Mouse (Mus musculus): ENCODE measurements around the gene Gm21958.
"Not testable (repeated sequence)": the region's sequence is repeated elsewhere in the genome, so short reads cannot be mapped to it uniquely, and the experiment has no call there.

Gm21958 gene

DNA sequence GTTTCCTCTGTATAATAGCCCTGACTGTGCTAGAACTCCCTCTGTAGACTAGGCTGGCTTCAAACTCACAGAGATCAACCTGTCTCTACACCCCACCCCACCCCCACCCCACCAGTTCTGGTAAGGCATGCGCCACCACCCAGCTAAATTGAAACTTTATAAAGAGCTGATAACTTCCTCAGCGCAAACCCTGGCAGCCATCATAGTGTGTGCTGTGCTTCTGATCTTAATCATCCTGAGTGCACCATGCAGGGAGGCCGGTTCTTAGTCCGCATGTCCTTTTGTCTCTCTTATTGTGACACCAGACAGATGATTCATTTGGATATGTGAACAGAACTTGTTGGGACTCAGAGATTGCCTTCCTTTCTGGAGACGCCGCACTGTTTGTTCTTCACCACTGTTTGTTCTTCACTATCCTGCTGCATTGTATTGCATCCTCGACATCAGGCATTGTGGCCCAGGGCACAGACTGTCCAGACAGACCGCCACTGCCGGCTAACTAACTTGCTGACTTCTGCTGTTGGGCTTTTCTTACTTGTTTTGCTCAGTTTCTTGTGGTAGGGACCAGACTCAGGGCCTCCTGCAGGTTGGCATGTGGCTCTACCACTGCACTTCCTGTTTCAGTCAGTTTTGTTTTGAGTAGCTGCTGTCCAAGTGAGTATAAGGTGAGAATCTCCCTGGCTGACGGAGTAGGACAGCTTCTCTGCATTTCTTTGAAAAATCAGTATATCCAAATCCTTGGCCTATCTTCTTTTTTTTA lies 9.8 kb upstream of the Gm21958 start:
- no peak for DNase-seq (ENCODE audit: low read depth)

DNA sequence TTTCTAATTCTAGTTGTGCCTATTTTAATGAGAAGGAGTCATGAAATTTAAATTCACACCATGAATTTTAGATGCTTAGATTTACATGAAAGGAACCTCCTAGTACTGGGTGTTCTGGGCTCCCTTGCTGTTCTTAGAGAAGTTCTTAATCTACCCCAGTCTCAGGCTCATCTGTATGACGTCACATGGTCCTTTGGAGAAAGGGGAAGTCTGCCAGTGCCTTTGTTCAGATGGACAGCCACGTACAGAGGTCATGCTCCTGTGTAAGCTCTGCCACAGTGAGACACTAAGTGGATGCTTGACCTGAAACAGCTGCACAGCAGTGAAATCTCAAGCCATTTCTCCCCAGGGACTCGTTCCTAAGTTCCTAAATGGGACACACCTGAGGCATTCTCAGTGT lies 4.8 kb upstream of the Gm21958 start:
- DNase-seq (ENCODE audit: low read depth) = no peak

DNA sequence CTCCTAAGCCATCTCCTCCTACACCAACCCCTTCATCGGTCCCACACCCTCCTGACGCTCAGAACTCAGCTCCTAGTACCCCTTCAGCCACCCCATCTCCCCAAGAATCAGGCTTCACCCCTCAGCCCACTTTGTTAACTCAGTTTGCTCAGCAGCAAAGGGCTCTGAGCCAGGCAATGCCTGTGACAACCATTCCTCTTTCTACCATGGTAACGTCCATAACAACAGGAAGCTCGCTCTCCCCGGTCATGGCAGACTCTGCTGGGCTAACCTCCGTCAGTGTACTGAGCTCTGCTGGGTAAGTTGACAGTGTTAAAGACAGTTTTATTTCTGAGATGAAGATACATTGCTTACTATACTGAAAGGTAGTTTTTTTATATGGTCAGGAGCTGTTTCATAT lies 3.2 kb upstream of the Gm21958 start:
- no peak for DNase-seq (ENCODE audit: low read depth)

DNA sequence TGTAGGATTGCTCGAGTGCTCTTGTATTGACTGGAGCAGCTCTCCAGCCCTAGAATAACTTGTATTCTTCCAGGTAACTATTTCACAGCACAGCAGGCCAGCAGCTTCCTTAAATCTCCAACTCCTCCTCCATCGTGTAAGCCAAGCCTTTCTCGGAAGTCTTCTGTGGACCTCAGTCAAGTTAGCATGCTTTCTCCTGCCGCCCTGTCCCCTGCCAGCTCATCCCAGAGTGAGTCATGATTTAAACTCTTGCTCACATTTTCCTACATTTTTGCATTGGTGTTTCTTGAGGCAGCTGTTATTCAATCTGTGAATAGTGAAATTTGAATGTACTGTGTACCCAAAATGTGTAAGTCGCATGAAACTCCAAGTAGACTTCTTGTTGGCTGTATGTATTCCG lies 1.3 kb upstream of the Gm21958 start:
- no peak for DNase-seq (ENCODE audit: low read depth)

DNA sequence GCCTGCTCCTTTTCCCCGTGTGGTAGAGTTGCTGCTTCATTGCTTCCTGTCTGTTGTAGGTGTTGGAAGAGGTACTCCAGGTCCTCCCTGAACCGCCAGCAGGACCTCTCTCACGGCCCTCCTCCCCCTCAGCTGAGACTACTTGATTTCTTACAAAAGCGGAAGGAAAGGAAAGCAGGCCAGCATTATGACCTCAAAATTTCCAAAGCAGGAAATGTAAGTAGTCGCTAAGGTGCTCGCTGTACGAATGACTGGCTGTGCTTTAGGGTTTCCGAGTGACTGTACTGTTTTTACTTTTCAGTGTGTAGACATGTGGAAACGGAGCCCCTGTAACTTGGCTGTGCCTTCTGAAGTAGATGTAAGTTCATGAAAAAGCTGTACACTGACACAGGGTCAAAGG lies 5.2 kb downstream of the Gm21958 start:
- no peak for DNase-seq (ENCODE audit: low read depth)

DNA sequence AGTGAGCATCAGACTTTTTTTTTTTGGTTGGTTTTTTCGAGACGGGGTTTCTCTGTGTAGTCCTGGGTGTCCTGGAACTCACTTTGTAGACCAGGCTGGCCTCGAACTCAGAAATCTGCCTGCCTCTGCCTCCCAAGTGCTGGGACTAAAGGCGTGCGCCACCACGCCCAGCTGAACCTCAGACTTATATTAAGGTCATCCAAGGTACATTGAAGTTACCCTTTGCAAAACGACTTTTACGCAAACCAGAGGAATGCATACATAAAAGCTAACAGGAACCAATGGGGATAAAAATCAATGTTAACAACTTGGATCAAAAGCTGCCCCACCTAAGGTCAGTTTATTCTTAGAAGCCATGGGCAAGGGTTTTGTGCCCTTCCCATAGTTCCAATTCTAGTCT lies 10.0 kb downstream of the Gm21958 start:
- not testable (repeated sequence) for DNase-seq (ENCODE audit: low read depth)

DNA sequence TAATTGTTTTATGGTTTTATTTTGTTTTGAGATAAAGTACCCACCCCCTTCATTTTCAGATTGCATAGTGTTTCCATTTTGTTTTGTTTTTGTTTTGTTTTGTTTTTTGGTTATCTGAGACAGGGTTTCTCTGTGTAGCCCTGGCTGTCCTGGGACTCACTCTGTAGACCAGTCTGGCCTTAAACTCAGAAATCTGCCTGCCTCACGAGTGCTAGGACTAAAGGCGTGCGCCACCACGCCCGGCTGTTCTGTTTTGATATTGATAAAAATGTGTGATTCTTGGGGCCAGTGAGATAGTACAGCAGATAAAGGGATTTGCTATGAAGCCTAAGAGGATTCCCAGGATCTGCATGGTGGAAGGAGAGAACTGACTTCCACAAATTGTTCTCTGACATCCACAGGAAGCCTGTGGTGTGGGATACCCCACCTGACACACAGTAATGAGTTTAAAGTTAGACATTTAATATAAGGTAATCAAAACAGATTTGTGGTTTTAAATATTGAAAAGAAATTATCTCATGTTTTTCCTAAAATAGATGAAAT lies 14.3 kb downstream of the Gm21958 start:
- no peak for DNase-seq (ENCODE audit: low read depth)

DNA sequence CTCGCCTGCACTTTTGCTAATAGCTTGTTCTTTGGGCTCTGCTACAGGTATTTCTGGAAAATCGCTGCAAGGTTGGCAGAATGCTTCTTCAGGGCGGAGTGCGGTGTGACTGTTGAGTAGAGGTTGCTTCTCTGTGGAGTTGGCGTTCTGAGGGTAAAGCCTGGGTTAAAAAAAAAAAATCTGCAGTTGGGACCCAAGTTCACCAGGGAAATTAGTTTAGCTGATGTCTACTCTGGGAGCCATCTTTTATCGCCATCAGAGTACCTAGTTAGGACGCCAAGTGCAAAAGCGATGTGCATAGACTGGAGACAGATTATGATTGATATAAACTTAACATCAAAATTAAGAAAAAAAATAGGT lies 21.1 kb downstream of the Gm21958 start:
- DNase-seq (ENCODE audit: low read depth) = no peak

DNA sequence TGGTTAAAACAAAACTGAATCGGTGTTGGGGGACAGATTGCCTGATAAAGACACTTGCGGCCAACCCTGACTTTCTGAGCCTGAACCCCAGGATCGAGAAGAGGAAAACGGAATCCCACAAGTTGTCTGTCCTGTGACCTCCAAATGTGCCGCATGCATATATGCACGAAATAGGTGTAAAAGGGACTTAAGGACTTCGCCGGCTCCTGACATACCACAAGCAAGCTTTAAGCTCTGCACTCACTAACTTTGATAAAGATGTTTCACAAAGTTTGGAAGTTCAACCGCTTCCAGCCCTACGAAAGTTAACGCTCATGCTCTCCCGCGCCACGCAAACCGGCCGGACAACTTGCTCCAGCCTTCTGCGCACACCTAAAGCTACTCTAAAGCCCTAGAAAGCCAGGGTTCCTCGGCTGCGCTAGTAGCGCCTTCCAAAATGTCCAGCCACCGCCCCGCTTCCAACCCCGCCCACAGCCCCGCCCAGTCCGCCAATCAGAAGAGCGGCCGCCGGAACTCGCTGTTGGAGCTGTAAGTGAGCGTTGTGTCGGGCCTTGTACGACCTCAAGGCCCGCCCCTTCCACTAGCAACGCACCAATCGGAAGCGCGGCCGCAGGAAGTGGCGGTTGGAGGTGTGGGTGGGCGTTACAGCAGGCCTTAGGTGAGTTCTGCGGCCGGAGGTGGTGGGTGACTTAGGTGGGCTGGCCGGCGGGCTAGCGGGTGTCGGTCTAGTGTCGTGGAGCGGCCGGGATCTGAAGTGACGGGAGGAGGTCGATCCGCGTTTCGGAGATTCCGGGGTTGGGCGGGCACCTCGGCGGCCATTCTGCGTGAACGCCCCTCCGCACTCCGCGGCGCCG lies 21.7 kb downstream of the Gm21958 start, which contains the start of gene Supt20:
Gene Supt20 (plus strand): TSS at position 606 of the 854 bp plus-strand sequence.
- peak; percentile 83 for DNase-seq (ENCODE audit: low read depth)

DNA sequence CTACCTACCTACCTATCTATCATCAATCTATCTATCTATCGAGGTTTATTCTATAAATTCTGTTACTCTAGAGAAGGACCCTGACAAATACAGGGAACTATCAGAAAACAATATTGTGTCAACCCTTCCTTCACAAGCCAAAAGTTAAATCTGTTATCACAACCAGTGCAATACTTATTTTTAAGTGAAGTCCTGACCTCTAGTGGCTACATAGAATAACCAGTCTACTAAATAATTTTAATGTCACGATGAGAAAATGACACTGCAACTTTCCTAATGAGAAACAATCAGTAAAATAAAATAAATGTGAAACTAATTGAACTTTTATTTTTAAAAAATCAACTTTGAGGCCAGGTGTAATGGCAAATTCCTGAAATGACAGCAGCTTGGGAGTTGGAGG lies 25.1 kb downstream of the Gm21958 start:
- DNase-seq (ENCODE audit: low read depth) = no peak

DNA sequence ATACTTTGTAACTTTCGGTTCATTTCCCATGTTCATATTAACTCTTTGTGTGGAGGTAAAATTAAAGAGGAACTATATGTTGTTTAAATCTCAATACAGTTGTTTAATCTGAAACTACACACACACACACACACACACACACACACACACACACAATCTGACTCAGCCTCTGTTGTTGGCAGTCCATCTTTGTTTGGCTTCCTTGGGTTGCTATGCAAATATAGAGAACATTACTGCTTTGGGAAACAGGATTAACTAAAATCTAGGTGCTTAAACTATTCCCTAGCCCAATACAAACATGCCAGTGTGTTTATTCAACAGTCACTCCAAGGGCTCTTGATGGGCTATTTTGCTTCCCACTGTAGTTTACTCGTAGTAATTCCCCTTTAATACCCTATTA lies 26.9 kb downstream of the Gm21958 start:
- no peak for DNase-seq (ENCODE audit: low read depth)

DNA sequence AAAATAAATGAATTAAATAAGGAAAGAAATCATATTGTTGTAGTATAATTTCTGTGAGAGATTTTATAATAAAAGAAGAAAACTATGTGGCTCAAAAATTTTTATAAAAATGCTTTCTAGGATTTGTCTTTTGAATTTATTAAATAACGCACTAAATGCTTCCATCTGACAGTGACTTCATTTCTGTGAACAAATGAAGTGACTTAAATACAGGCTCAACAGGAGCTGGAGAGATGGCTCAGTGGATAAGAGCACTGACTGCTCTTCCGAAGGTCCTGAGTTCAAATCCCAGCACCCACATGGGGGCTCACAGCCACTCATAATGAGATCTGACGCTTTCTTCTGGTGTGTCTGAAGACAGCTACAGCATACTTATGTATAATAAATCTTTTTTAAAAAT lies 29.0 kb downstream of the Gm21958 start:
- DNase-seq (ENCODE audit: low read depth) = no peak

DNA sequence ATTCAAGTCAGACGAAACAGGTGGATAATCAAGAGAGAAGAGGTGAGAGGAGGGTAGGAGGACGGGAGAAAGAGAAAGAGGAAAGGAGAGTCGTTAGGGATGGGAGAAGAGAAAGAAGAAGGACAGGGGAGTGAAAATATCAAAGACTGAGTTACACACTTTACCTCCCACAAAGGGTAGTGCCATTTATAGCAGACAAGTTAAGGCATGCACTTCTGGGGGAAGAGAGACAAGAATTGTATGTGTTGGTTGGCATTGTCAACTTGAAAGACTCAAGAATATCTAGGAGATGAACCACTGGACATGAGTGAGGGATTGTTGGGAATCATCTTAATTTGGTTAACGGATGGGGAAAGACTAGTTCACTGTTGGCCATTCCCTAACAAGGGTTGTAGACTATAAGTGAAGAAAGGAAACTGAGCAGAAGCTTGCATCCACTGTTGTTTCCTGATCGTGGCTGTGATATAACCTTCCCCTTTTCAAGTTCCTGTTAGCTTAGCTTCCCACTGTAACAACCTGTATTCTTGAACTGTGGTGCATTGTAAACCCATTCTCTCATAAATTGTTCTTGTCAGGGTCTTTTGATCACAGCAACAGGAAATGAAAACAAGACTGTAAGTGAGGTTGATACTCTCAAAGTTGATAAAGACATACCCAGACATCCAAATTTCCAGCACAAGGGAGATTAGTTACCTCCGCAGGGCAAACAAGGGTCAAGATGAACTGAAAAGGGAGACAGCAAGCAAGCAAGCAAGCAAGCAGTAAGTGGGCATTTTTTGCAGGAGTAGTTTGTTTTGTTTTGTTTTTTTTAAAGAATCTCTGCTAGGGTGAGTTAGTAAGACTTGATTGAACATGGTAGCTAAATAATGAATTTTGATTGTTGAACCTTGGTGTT lies 32.6 kb downstream of the Gm21958 start:
- DNase-seq (ENCODE audit: low read depth) = no peak

DNA sequence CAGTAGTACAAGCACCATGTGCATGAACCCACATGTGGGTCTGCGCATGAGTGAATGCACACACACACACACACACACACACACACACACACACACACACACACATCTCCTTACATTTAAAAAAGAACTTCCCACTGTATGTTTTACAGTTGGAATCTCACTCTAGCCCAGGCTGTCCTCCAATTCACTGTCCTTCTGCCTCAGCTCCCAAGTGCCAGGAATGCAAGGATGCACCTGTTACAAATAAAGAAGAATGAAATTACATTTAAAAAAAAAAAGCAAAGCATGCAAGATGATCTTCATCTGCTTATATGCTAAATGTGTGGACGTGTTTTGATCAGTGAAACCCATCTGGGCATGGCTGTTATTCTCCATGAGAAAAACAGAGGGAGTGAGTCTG lies 37.3 kb downstream of the Gm21958 start:
- no peak for DNase-seq (ENCODE audit: low read depth)

DNA sequence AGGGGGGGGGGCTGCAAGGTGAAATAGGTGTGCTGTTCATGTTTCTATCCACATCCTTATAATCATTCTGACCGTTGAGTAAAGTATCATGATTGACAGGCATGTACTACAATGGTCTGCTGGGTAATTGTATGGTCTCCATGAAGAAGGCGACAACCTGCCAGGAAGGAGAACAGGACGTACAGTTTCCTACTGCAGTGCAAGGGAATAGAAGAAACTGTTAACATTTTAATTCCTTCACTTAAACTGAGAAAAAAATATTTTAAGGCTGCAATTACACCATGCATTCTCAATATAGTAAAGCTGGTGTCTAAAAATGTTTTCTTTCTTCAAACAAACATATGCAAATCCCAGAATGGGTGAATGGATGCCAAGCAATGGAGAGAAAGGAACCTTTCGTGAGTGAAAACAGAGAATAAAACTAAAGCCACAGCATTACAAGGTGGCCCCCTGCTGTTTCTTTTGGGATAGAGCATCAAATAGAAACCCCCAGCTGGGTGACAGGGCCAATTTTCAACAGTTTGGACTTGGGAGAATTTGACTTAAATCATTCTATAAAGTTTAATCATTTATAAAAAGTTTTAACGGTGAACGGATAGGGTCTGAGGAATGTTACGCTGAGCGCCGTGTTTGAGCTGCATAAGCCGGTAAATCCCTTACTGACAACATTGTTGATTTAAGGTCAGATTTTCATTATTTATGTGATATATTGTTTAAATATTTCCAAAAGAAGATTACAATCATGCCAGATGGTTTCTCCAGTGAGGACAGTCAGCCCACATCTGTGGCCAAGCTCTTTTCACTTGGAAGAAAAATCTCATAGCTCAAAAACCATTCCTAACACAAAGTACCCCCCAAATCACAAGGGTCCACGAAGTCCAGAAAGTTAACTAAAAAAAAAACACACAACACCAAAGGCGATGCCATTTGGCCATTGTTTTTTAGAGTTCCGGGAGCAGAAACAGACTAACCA lies 41.3 kb downstream of the Gm21958 start:
- no peak for DNase-seq (ENCODE audit: low read depth)

DNA sequence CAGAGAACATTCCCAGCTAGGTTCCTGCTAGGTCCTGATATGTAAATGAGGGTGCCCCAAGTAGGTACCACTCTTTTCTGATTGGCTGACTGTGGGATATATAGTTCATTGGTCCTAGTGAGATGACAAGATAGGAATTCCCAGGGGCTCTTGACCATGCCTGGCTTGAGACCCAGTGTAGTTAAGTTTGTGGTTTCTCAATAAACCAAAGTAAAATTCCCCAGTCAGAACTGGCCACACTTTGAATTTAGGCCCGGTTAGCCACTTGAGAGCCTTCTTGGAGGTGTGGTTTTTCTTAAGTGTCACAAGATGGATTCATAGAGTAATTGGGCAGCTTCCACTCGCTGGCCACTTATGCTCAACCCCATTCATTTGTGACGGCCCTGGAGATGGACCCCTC lies 42.0 kb downstream of the Gm21958 start:
- DNase-seq (ENCODE audit: low read depth) = no peak

DNA sequence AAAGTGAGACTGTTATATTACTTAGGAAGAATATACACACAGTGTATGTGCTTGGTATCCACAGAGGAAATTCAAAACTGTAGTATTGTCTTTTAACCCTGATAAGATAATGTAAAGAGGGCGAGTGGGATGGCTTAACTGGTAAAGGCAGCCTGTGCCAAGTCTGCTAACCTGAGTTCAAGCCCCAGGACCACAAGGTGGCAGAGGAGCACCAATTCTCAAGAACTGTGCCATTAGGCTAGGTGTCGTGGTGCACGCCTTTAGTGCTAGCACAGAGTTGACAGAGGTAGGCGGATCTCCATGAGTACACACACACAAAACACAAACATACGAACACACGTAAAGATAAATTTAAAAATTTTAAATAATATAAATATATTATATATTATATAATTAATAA lies 44.6 kb downstream of the Gm21958 start:
- no peak for DNase-seq (ENCODE audit: low read depth)

DNA sequence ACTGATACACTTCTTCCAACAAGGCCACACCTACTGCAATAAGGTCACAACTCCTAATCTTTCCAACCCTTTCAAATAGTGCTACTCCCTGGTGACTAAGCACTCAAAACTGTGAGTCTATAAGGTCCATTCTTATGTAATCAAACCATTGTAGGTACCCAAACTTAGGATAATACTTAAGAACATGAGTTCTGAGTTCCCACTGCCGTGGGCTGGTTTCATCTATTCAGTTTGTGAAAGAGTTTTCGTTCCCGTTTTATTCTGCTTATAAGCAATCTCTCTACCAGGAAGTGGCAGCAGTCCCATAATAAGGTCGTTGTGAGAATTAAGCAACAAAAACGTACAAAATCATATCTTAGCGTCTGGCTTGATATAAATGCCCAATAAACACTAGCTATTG lies 45.4 kb downstream of the Gm21958 start:
- DNase-seq (ENCODE audit: low read depth) = no peak

DNA sequence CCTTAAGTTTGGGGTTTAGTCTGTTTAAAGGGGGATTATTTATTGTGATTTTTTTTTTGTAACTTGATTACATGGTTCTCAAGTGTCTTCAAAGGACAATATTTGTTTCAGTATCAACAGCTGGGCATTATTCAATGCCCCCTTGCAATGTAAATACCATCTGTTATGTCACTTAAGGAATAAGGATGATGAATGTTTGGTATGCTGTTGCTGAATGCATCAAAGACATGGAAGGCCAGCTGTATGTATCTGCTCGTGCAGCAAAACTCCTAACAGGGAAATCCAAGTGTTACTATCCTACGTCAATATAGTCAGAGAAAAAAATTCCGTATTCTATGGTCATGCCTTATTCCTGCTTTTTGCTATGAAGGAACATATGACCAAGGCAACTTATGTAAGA lies 46.0 kb downstream of the Gm21958 start:
- DNase-seq (ENCODE audit: low read depth) = no peak

Data from fibroblast of lung, adult 2 months (primary cell).